Mouse (Mus musculus) C2C12 (cell line): ENCODE data around the gene Lfng. TPM values are rescaled to one million over a fixed set of nuclear protein-coding genes. Genes with fewer than 3 reads are reported as not detected.

Experiments used
- H3K27me3 ChIP-seq: one replicate; pipeline ENCODE4 v1.6.1; 2011; ENCODE audit not compliant: control insufficient read depth, insufficient read depth, insufficient read length
- H3K36me3 ChIP-seq: one replicate; pipeline ENCODE4 v1.6.1; 2011; ENCODE audit not compliant: control insufficient read depth, insufficient read depth
- H3K4me3 ChIP-seq: one replicate; pipeline ENCODE4 v1.5.1; 2011; ENCODE audit warnings: mild to moderate bottlenecking, control low read depth; ENCODE audit not compliant: poor library complexity, insufficient read depth, severe bottlenecking
- H3K79me2 ChIP-seq: one replicate; pipeline ENCODE4 v1.6.1; 2011; ENCODE audit not compliant: control insufficient read depth, insufficient read depth
- H3K79me3 ChIP-seq: one replicate; pipeline ENCODE4 v1.6.1; 2011; ENCODE audit warnings: low read depth, control low read depth
- H3ac ChIP-seq: one replicate; pipeline ENCODE3; 2011; ENCODE audit warnings: low read depth; ENCODE audit not compliant: control insufficient read depth, insufficient read length
- CEBPB ChIP-seq: IDR thresholded peaks from one replicate; pipeline ENCODE4 v1.6.1; 2011; ENCODE audit warnings: low read depth, mild to moderate bottlenecking, control low read depth, moderate library complexity
- CTCF ChIP-seq: IDR thresholded peaks from one replicate; pipeline ENCODE4 v1.5.1; 2011; ENCODE audit not compliant: control insufficient read depth, insufficient read depth, insufficient read length
- FOSL1 ChIP-seq: IDR thresholded peaks from one replicate; pipeline ENCODE4 v1.8.0; 2011; ENCODE audit warnings: mild to moderate bottlenecking, low read length; ENCODE audit not compliant: poor library complexity, insufficient read depth, severe bottlenecking
- MAX ChIP-seq: IDR thresholded peaks from one replicate; pipeline ENCODE4 v1.6.1; 2011; ENCODE audit warnings: mild to moderate bottlenecking, control low read depth
- MYOD1 ChIP-seq: IDR thresholded peaks from one replicate; pipeline ENCODE4 v1.6.1; 2011; ENCODE audit warnings: low read depth; ENCODE audit not compliant: control insufficient read depth, insufficient read length
- MYOG ChIP-seq: IDR thresholded peaks from one replicate; pipeline ENCODE4 v1.6.1; 2011; ENCODE audit not compliant: control insufficient read depth, insufficient read length; ENCODE audit errors: extremely low read depth
- USF1 ChIP-seq: IDR thresholded peaks from one replicate; pipeline ENCODE4 v1.6.1; 2011; ENCODE audit warnings: low read depth, mild to moderate bottlenecking, control low read depth, moderate library complexity
- polyA plus RNA-seq: library from polyadenylated mRNA; unstranded; fragments of >200 nt; fragmentation: generic; extraction: Trizol; gene quantifications from one replicate; pipeline ENCODE4 v1.2.1, GENCODE M21; 2012; ENCODE audit warnings: missing spikeins

Lfng gene
- polyA plus RNA-seq, 1 experiment, result 18.7 TPM

DNA sequence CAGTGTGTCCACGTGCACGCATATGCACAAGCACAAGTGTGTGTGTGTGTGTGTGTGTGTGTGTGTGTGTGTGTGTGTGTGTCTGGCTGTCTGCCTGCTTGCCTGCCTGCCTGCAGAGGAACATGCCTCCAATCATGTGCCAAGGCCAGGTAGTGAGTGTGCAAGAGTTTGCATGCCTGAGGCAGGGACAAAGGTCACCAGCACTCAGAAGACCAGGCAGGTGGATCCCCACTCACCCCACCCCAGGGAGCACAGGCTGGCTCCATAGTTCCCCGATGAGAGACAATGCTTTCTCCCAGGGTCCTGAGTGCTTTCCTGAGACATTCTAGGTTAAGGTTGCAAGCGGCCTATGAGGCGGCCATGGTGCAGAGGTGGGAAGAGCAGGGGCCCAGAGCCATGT, 17.1 kb downstream of the Lfng start:
- TF ChIP-seq USF1 (no peak), CTCF (no peak), CEBPB (no peak), MYOG (no peak), MAX (no peak), FOSL1 (no peak), MYOD1 (no peak)
- H3K27me3 ChIP-seq, result no peaks in the 10 kb centered on the region
- peaks cover 7% of the 10 kb centered on the region for H3K36me3 ChIP-seq
- H3K4me3 ChIP-seq, result no peak overlapping the region
- H3K79me2 ChIP-seq, result no peaks in the 10 kb centered on the region
- H3ac ChIP-seq, result no peak overlapping the region
- no peaks in the 10 kb centered on the region for H3K79me3 ChIP-seq

DNA sequence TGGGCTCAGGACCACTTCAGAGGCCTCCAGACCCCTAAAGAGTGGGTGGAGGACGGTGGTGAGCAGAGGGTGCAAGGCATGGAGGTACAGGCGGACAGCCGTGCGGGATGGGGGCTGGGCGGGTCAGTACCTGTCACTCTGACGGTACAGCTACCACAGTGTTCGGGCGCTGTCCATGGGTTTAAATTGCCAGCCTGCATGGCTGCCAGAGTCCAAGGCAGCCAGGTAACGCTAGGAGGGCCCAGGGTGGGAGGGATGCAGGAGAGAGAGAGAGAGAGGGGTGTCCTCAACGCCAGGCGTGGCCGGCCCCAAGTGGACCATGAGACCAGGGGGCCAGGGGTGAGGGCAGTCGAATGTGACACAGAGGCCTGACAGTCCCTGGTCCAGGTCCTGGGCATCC, 17.8 kb downstream of the Lfng start:
- Histone ChIP-seq H3K27me3 (no peaks in the 10 kb centered on the region), H3ac (no peak overlapping the region), H3K79me3 (no peaks in the 10 kb centered on the region), H3K4me3 (no peak overlapping the region), H3K79me2 (no peaks in the 10 kb centered on the region), H3K36me3 (peaks cover 7% of the 10 kb centered on the region)
- no peak for TF ChIP-seq MYOD1
- no peak for TF ChIP-seq FOSL1
- TF ChIP-seq USF1, result no peak
- no peak for TF ChIP-seq MAX
- no peak for TF ChIP-seq MYOG
- no peak for TF ChIP-seq CTCF
- TF ChIP-seq CEBPB, result no peak

DNA sequence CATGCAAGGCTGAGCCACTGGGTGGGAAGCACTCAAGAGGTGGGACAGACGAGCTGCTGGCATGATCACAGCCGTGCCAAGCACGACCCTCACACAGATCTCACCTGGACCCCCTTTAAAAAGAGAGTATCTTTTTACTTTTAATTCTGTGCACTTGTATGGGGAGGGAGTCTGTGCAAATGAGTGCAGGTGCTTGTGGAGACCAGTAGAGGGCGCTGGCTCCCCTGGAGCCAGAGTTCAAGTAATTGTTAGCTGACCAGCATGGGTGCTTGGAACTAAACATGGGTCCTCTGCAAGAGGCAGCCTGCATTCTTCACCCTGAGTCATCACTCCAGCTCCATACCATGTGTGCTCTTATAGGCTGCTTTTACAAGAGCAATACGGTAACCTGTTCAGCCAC, 20.5 kb downstream of the Lfng start:
- Histone ChIP-seq H3K79me3 (no peaks in the 10 kb centered on the region), H3K79me2 (no peaks in the 10 kb centered on the region), H3K4me3 (no peak overlapping the region), H3K36me3 (peaks cover 7% of the 10 kb centered on the region), H3K27me3 (no peaks in the 10 kb centered on the region), H3ac (no peak overlapping the region)
- TF ChIP-seq MAX, result no peak
- no peak for TF ChIP-seq USF1
- TF ChIP-seq MYOD1, result no peak
- no peak for TF ChIP-seq MYOG
- TF ChIP-seq CTCF, result no peak
- TF ChIP-seq CEBPB, result no peak
- no peak for TF ChIP-seq FOSL1

DNA sequence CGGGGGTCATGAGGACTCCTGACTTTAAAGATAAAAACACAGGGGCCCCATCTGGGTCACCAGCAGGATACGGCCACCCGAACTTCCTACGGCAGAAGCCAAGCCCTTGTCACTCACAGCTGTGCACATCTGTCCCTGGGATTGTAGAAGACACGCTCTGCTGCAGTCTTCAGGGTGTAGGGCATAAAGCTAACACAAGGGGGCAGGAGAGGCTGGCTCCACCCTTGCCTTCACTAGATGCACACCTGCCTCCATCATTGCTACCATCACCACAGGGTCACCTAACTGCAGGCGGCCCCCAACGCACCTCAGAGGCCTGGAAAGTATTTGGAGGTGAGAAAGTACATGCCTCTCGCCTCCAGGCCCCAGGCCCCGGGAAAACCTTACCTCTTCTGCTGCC, 21.9 kb downstream of the Lfng start:
- H3ac ChIP-seq, result no peak overlapping the region
- TF ChIP-seq MYOD1, result no peak
- TF ChIP-seq USF1, result no peak
- TF ChIP-seq MAX, result no peak
- TF ChIP-seq CTCF, result no peak
- TF ChIP-seq MYOG, result no peak
- TF ChIP-seq FOSL1, result no peak
- TF ChIP-seq CEBPB, result no peak
- H3K27me3 ChIP-seq, result no peaks in the 10 kb centered on the region
- no peaks in the 10 kb centered on the region for H3K79me3 ChIP-seq
- peaks cover 7% of the 10 kb centered on the region for H3K36me3 ChIP-seq
- no peaks in the 10 kb centered on the region for H3K79me2 ChIP-seq
- no peak overlapping the region for H3K4me3 ChIP-seq

DNA sequence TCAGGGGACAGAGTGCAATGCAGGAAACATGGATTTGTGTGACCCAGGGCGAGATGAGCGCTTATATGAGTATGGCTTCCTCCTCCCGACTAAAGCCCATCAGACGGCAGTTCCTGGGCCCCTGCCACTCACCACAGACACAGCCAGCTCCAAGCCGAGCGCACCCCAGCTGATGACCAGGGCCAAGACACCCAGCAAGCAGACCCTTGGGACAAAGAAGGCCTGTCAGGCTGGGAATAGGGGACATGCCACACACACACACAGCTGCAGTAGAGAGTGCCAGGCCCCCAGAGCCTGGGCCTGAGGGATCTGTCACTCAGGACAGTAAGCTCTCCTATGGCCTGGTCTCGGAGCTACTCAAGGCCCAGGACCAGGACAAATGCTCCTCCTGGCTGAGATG, 26.3 kb downstream of the Lfng start:
- TF ChIP-seq MYOD1 (no peak), FOSL1 (no peak), CEBPB (no peak), MYOG (no peak), MAX (no peak), CTCF (no peak), USF1 (no peak)
- H3K27me3 ChIP-seq, result no peaks in the 10 kb centered on the region
- H3K4me3 ChIP-seq, result no peak overlapping the region
- H3ac ChIP-seq, result no peak overlapping the region
- no peaks in the 10 kb centered on the region for H3K79me2 ChIP-seq
- H3K36me3 ChIP-seq, result no peaks in the 10 kb centered on the region
- H3K79me3 ChIP-seq, result no peaks in the 10 kb centered on the region

DNA sequence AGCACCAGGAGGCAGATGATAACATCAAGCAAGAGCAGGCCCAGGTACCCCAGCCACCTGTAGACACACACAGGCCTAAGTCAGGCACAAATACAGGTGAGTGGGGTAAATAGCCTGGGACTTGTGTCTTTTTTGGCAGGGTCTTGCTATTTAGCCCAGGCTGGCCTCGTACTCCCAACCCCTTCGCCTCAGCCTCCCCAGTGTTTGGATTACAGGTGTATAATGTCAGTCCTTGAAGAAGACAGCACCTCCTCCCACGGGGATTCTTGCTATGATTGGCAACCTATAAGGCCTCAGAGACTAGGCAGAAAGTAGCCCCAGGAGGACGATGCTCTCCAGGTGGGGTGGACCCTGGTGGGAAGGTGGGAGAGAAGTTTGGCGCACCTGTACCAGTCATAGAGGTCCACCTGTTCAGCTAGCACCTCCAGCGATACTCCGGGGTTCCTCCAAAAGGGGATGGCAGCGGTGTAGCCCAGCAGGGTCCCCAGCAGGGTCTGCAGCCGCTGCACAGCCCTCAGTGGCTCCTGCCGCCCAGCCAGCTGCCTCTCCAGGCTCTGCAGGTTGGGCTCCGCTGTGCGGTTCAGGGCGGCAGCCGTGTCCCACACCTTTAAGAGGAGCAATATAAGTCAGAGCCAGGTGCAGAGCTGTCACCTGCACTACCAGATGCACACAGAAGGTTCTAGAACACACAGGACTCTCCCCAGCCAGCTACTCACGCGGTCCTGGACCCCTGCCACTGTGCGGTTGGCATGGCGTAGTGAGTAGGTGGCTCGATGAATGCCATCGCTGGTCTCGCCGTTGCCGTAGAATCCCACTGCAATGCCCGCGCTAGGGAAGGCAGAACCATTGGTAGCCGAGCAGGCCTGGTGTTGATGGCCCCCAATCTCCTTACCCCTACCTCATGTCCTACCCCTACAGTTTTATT, 27.9 kb downstream of the Lfng start:
- Histone ChIP-seq H3K79me2 (no peaks in the 10 kb centered on the region), H3K79me3 (no peaks in the 10 kb centered on the region), H3K4me3 (no peak overlapping the region), H3ac (no peak overlapping the region), H3K27me3 (no peaks in the 10 kb centered on the region), H3K36me3 (no peaks in the 10 kb centered on the region)
- TF ChIP-seq CEBPB (no peak), MYOD1 (no peak), MAX (no peak), USF1 (no peak), MYOG (no peak), CTCF (no peak), FOSL1 (no peak)
